Mouse (Mus musculus) urinary bladder, postnatal 4 days (tissue): ENCODE measurements around the gene Ano5.

Experiments
- DNase-seq, 2 experiments: peaks; one replicate each; pipeline ENCODE4 v3.0.0; 2021 to 2022; ENCODE audit warnings: low spot score in 2 of 2

Gene Ano5

GRCm38 (mm10) chr7:51628349-51628748 lies 117.5 kb downstream of the Ano5 start:
- no peak for DNase-seq

- no peak for DNase-seq
Observed at GRCm38 (mm10) chr7:51629206-51629605, 118.4 kb downstream of the Ano5 start.

- no peak for DNase-seq
Observed at GRCm38 (mm10) chr7:51631171-51631570, 120.3 kb downstream of the Ano5 start.

GRCm38 (mm10) chr7:51632543-51633229 lies 121.9 kb downstream of the Ano5 start:
- DNase-seq: no peak

- DNase-seq: no peak
Observed at GRCm38 (mm10) chr7:51633230-51633844, 122.5 kb downstream of the Ano5 start.
